Mouse (Mus musculus) G1E (cell line): ENCODE data around the gene Cfhr2. TPM values are rescaled to one million over a fixed set of nuclear protein-coding genes. Genes with fewer than 3 reads are reported as not detected.

Experiments used
- ATAC-seq: 2 replicates; pipeline ENCODE4 v1.8.0; 2016; ENCODE audit warnings: mild to moderate bottlenecking; ENCODE audit not compliant: insufficient number of reproducible peaks, poor library complexity, low FRiP score, severe bottlenecking; ENCODE audit errors: extremely low read depth
- DNase-seq: peaks from one replicate; pipeline ENCODE4 v3.0.0; 2012; ENCODE audit warnings: low spot score
- H3K27me3 ChIP-seq: 2 replicates; pipeline ENCODE4 v1.6.1; 2012; ENCODE audit warnings: mild to moderate bottlenecking, low read length, inconsistent platforms; ENCODE audit not compliant: insufficient read depth
- H3K36me3 ChIP-seq: replicated peaks from 2 replicates; pipeline ENCODE3; 2012; ENCODE audit warnings: mild to moderate bottlenecking, inconsistent platforms
- H3K4me1 ChIP-seq: 2 replicates; pipeline ENCODE4 v1.6.1; 2012; ENCODE audit warnings: low read depth, low read length, inconsistent platforms, mixed read lengths; ENCODE audit not compliant: insufficient read depth
- H3K4me3 ChIP-seq: 2 replicates; pipeline ENCODE4 v1.5.1; 2012; ENCODE audit warnings: low read depth, mild to moderate bottlenecking, inconsistent platforms, low read length, moderate library complexity, mixed read lengths
- H3K9me3 ChIP-seq: replicated peaks from 2 replicates; pipeline ENCODE4 v1.6.1; 2012; ENCODE audit warnings: inconsistent platforms
- CTCF ChIP-seq: IDR thresholded peaks from 2 replicates; pipeline ENCODE4 v1.5.1; 2012; ENCODE audit warnings: low read depth, low read length, inconsistent platforms, mixed read lengths
- GATA1 ChIP-seq: IDR thresholded peaks from 2 replicates; pipeline ENCODE4 v1.6.1; 2012; ENCODE audit warnings: borderline replicate concordance, low read length, inconsistent platforms, mixed read lengths
- GATA2 ChIP-seq: IDR thresholded peaks from 2 replicates; pipeline ENCODE4 v1.6.1; 2012; ENCODE audit warnings: low read depth, low read length, inconsistent platforms, borderline replicate concordance
- POLR2AphosphoS5 ChIP-seq: IDR thresholded peaks from 2 replicates; pipeline ENCODE4 v1.6.1; 2012; ENCODE audit warnings: low read depth, low read length, inconsistent platforms; ENCODE audit not compliant: insufficient replicate concordance
- TAL1 ChIP-seq: conservative IDR thresholded peaks from 2 replicates; pipeline ENCODE4 v1.6.1; 2012; ENCODE audit warnings: low read depth, low read length, inconsistent platforms, mixed read lengths
- polyA plus RNA-seq: library from polyadenylated mRNA; stranded (reverse); fragments of >175 nt; gene quantifications from 2 replicates; pipeline ENCODE4 v1.2.3, GENCODE M21; 2012
- total RNA-seq, 2 experiments: library from RNA; stranded (forward) in 1 of 2; stranded (reverse) in 1 of 2; fragments of 200-1000 nt in 1 of 2; fragments of >200 nt in 1 of 2; fragmentation: Nextera tagmentation in 1 of 2; gene quantifications; 2 replicates each; pipeline ENCODE4 v1.2.3; 2014 to 2017

Gene Cfhr2
- total RNA-seq (2014; fragmentation: Nextera tagmentation) (not detected in 2 replicates), total RNA-seq (2017) (not detected in 2 replicates), polyA plus RNA-seq (not detected in 2 replicates)

GRCm38 (mm10) chr1:139858548-139858947 is at the start of gene Cfhr2:
Gene Cfhr2, minus strand, starts transcription at chr1:139858702.
- no peak for DNase-seq
- Histone ChIP-seq H3K9me3 (no peaks in the 10 kb centered on the region), H3K4me3 (no peak within 1 kb of the TSS), H3K36me3 (no peaks in the 10 kb centered on the region), H3K27me3 (no peaks in the 10 kb centered on the region), H3K4me1 (no peaks in the 10 kb centered on the region)
- ATAC-seq = no peak
- TF ChIP-seq POLR2AphosphoS5 (no peak), CTCF (no peak), TAL1 (no peak), GATA1 (no peak), GATA2 (no peak)

GRCm38 (mm10) chr1:139863751-139864150 is 5.2 kb upstream of the Cfhr2 start:
- H3K4me1 ChIP-seq = no peaks in the 10 kb centered on the region
- H3K36me3 ChIP-seq = no peaks in the 10 kb centered on the region
- 0 out of 2 replicates have a peak, but pooled peaks cover 2% of the 10 kb centered on the region for H3K9me3 ChIP-seq
- no peaks in the 10 kb centered on the region for H3K27me3 ChIP-seq
- no peak overlapping the region for H3K4me3 ChIP-seq
- DNase-seq (no peak), ATAC-seq (no peak)
- TF ChIP-seq POLR2AphosphoS5 = no peak
- no peak for TF ChIP-seq CTCF
- no peak for TF ChIP-seq TAL1
- TF ChIP-seq GATA2 = no peak
- no peak for TF ChIP-seq GATA1

GRCm38 (mm10) chr1:139860176-139860575 is 1.7 kb upstream of the Cfhr2 start:
- TF ChIP-seq GATA2 = no peak
- no peak for TF ChIP-seq TAL1
- TF ChIP-seq GATA1 = no peak
- no peak for TF ChIP-seq CTCF
- no peak for TF ChIP-seq POLR2AphosphoS5
- Histone ChIP-seq H3K36me3 (no peaks in the 10 kb centered on the region), H3K4me3 (no peak overlapping the region), H3K4me1 (no peaks in the 10 kb centered on the region), H3K9me3 (no peaks in the 10 kb centered on the region), H3K27me3 (no peaks in the 10 kb centered on the region)
- no peak for DNase-seq
- no peak for ATAC-seq

- ATAC-seq (no peak), DNase-seq (no peak)
- no peaks in the 10 kb centered on the region for H3K36me3 ChIP-seq
- TF ChIP-seq GATA1 (no peak), CTCF (no peak), POLR2AphosphoS5 (no peak), GATA2 (no peak), TAL1 (no peak)
- peaks cover 15% of the 10 kb centered on the region for H3K9me3 ChIP-seq
- no peaks in the 10 kb centered on the region for H3K4me1 ChIP-seq
- H3K4me3 ChIP-seq = no peak overlapping the region
- H3K27me3 ChIP-seq = no peaks in the 10 kb centered on the region
Measured at GRCm38 (mm10) chr1:139839699-139840098, 18.8 kb downstream of the Cfhr2 start.

- no peak for DNase-seq
- Histone ChIP-seq H3K4me3 (no peak overlapping the region), H3K4me1 (no peaks in the 10 kb centered on the region), H3K9me3 (peaks cover 15% of the 10 kb centered on the region), H3K36me3 (no peaks in the 10 kb centered on the region), H3K27me3 (no peaks in the 10 kb centered on the region)
- ATAC-seq = no peak
- TF ChIP-seq CTCF (no peak), POLR2AphosphoS5 (no peak), GATA1 (no peak), GATA2 (no peak), TAL1 (no peak)
Measured at GRCm38 (mm10) chr1:139839290-139839689, 19.2 kb downstream of the Cfhr2 start.

GRCm38 (mm10) chr1:139808594-139808993 is 49.9 kb downstream of the Cfhr2 start:
- no peak for DNase-seq
- TF ChIP-seq TAL1 (no peak), GATA2 (no peak), GATA1 (no peak), CTCF (no peak), POLR2AphosphoS5 (no peak)
- no peak for ATAC-seq
- Histone ChIP-seq H3K4me1 (no peaks in the 10 kb centered on the region), H3K4me3 (no peak overlapping the region), H3K36me3 (no peaks in the 10 kb centered on the region), H3K27me3 (no peaks in the 10 kb centered on the region), H3K9me3 (no peaks in the 10 kb centered on the region)
